Mouse (Mus musculus) fat pad, adult 2 months (tissue): ENCODE measurements around the gene Ptch1.

Source experiments
- DNase-seq: peaks from one replicate; pipeline ENCODE4 v3.0.0-alpha.2; 2011; ENCODE audit warnings: low read depth, low spot score; ENCODE audit errors: extremely low read depth

Gene Ptch1

GRCm38 (mm10) chr13:63563781-63564625 is 9.4 kb downstream of the Ptch1 start:
- DNase-seq: no peak

- no peak for DNase-seq
Observed at GRCm38 (mm10) chr13:63562972-63563780, 10.2 kb downstream of the Ptch1 start.

DNA sequence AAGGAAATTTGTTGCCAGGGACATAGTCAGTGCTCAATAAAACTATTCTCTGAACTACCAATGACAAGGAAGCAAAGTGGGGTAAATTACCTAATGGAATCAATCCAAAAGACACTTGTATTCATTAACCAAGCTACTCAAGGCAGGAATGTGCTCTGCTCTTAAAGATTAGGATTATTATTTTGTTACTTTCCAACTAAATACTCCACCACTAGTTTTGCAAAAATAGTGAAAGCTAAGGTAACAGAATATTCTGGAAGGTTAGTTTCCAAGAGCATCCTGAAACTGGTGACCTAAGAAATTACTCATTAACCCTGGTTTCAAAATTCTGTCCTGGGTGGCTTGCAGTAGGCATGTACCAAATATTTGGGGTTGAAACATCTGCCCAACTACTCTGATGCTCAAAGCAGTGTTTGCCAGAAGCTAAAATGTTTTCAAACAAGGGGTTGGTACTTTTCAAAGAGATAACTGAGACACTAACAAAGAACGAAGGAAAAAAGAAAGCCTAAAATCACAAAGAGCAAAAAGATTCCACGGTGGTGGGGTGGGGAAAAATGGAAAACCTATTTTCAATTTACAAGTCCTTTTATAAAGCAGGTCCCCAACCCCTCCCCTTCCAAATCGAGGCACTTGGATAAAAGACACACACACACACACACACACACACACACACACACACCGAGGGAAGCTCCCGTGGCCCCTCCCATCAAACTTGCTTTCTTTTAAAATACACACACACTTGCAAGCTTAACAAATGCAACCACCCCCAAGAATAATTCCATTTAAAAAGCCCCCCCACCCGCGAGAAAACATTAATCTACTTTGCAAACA is 11.0 kb downstream of the Ptch1 start:
- DNase-seq: no peak

DNA sequence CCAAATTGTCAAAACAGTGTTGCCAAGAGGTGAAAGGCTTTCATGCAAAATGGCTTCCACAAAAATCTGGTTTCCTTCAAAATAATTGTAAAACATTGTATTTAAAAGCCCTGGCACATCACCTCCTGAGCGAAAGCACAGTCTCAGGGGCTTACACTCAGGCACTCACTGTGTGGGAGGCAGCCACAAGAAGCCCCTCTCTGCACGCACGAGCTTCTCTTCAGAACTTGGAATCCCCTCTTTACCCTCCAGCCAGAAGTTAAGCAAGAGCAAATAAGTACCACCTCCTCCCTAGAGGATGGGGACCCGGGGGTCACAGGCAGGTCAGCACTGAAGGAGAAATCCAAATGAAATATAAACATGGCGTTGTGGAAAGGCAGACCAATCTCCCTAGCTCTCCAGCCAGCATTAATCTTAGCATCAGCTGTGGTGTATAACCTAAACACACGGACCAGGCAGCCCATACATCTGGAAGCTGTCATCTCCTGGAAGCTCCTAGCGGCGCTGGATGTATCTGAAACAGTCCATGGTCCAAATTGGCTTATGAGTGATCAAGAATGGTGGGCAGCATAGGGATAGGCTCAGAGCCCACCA is 15.0 kb downstream of the Ptch1 start:
- DNase-seq: no peak

GRCm38 (mm10) chr13:63556431-63556830 is 17.0 kb downstream of the Ptch1 start:
- DNase-seq: no peak

DNA sequence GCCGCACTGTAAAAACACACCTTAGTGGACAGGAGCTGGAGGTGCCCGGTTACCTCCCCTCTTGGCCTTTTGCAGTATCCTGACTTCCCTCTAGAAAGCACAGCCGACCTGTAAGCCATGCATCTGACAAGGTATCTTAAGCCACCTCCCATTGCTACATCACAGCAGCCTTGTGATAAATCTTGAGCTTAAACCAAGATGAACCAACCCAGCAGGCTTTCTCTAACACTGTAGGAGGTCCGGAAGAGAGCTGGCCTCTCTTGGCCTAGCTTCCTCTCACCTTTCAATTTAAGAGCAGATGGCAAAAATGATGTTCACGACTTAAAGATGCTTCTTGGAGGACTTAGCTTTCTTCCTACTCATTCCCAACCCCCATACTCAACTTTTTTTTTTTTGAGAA is 17.5 kb downstream of the Ptch1 start:
- no peak for DNase-seq

DNA sequence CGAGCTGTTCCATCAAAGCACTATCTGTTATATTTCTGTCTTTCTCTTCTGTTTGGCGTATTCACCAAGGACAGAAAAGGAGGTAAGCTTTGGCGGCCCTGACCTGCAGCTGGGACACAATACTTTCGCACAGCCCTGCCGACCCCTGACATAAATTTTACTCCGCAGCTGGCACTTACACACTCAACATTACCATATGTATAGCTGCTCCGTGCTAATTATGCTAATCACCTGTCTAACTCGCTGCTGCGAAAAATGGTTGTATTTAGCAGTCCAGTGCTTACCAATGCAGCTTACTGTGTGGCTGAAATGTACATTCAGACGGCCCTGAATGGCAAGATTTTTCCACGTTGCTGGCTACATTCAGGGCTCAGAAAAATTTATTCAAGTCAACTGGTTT is 18.8 kb downstream of the Ptch1 start:
- no peak for DNase-seq

GRCm38 (mm10) chr13:63553436-63553835 is 20.0 kb downstream of the Ptch1 start:
- no peak for DNase-seq

DNA sequence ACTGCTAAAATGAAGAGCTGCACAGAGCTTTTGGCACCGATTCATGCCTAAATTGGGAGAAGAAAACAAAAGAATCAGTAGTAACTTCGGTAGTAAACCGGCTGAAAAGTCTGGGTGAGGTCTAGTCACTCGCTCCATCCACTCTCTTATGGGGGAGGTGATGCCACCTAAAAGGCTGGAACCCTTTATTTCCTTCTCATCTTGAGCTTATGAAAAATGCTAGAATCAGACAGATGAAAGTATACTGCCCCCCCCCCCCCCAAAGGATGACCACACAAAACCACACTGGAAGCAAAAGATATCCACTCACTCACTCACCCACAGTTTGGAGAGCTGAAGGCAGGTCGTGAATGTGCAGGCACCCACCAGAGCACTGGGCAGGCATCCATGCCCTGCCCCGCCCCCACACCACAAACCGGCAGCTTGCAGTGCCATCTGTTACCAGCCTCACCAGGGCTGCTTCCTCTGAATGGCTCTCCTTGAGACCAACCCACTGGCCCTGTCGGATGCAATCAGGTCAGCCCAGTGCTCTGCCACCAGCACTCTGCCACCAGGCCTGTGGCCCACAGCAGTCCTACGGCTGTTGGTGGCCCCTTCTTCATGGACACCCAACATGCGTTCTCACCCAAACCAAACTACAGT is 21.0 kb downstream of the Ptch1 start:
- DNase-seq: no peak

DNA sequence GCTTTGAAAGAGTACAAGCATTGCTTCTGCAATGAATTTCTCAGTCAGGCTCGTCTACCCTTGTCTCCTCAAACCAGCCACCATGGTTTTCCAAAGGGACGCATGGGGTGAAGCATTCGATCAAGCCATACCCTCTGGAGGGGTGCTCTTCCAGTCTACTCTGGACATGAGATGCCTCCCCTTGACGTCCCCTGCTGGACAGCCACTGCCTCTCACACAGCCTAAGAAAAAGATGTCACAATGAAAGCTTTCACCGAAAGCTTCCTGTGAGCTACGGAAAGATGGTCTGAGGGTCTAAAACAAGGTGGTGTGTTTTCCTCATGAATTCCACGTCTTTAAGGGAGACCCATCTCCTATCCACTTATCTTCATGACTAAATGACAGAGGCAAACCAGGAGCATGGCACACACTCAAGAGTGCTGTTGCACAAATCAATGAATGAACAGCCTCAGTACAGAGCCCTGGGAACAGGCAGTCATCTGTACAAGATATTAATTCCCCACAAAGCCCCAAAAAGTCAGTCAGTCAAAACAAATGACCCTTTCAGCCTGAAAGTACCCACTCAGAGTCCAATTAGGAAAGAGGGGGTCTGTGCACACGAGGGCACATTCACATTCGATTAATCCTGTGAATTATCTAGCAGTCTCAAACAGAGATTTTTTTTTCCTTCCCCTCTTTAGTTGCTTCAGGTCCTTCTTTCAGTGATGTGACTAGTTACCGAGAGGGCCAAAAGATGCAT is 21.7 kb downstream of the Ptch1 start:
- no peak for DNase-seq

DNA sequence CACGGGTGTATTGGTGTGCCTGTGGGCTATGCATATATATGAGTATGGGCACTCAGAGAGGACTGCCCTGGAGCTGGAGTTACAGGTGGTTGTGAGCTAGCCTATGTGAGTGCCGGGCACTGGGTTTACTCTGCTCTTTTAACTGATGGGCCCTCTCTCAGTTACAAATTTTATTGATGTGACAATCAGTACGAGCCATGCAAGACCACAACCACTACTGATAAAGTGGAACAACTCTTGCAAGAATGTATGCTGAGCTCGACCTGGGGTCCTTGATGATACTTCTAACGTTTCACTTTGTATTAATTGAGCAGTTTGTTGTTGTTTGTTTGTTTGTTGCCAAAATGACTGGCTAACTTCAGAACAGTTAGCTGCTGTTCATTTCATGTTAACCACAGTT is 23.0 kb downstream of the Ptch1 start:
- no peak for DNase-seq

DNA sequence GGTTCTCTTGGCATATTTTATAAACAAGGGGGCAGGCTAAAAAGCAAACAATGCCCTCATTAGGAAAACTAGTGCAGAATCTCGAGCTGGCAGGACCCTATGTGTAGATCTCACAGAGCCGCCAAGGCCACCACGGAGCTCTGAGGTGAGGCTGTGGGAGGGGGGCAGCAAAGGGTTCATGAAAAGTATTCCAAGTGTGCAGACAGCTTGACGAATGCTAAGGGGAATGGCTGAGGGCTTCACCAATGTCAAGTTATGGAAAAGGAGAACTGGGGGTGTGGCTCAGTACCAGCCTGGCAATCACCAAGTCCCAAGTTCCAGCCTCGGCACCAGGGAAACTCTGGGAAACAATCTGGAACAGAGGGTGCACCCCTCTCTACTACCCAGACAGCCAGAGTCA is 24.2 kb downstream of the Ptch1 start:
- DNase-seq: no peak

DNA sequence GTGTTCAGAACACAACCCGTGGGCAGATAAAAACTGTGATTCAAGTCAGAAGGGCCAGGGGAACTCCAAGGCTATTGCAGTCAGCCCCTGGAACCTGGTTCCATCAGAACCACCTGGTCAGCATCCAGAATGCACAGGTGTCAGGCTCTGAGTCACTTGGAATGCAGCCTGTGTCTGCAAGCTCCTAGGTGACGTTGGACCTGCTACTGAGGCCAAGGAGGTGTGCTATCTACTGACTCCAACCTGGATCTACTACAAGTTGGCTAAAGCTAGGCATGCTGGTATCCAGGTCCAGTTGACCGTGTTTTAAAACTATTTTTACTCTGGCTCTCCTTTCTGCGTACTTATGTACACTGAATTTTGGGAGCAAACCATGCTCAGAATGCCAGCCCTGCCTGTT is 24.8 kb downstream of the Ptch1 start:
- DNase-seq: no peak

- no peak for DNase-seq
Observed at GRCm38 (mm10) chr13:63545291-63545690, 28.1 kb downstream of the Ptch1 start.

- DNase-seq: no peak
Observed at GRCm38 (mm10) chr13:63544967-63545253, 28.5 kb downstream of the Ptch1 start.

- no peak for DNase-seq
Observed at GRCm38 (mm10) chr13:63544119-63544966, 29.1 kb downstream of the Ptch1 start.

DNA sequence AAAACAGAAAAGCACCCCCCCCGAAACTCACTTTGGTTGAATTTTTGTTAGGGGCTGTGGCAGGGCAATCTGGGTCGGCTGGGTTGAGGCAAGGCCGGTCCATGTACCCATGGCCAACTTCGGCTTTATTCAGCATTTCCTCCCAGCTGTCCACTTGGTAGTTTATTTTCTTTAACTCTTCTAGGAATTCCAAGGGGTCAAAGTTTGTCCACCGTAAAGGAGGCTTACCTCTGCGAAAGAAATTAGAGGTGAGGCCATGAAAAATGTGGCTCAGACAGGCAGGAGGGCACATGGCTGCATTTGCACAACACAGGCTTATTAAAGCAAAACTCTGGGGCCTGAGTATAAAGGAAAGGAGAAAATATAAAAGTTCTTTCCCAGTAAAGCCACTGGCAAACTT is 29.9 kb downstream of the Ptch1 start:
- no peak for DNase-seq

DNA sequence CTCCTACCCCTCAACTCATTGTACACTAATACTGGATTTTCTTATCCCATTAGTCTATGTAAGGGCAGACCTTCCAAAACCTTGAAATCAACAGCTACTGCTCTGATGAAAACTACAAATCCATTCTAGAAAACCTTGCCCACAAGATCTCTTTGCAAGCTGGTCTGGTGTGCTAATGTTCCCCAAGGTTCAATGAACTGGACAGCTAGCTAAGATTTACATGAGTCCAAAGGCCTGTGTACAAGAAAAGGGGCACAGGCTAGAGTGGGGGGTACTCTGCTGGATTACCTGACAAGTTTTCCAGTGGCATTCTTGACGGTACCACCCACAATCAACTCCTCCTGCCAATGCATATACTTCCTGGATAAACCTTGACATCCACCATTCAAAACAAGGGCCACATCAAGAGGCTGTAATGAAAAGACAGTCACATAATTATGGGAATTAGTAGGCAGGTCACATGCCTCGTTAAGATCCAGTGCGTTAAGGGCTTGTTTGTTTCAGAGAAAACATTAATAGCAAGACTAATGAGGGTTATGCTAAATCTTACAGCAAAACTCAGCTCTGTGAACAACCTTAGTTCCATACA is 30.5 kb downstream of the Ptch1 start:
- DNase-seq: no peak

DNA sequence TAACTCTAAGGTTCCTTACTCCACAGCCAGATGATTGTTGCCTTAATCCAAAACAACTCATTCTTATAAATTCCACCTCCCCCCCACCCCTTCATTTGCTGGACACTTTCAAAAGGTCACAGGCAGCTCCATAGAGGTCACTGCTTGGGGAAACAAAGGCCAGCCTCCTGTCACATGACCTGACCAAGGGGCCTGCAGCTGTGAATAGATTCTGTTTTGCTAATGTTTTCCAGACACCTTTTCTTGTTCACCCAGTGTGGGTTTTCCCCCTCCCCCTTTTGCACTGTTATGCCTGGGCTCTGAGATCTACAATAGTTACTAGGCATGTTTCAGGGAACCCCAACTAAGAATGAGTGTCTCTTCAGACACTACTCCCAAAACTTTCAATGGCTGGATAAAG is 31.9 kb downstream of the Ptch1 start:
- DNase-seq: no peak
